Mouse (Mus musculus) thymus, adult 2 months (tissue): Measurements from ENCODE around the gene Gm37240. TPM values are rescaled to one million over a fixed set of nuclear protein-coding genes. Genes with fewer than 3 reads are reported as not detected.

Source experiments
- DNase-seq: peaks from one replicate; pipeline ENCODE4 v3.0.0; 2021
- H3K27ac ChIP-seq: fragments of 200-500 bp; 2 replicates; pipeline ENCODE4 v1.5.1; 2012; ENCODE audit warnings: low read length, control low read depth; ENCODE audit not compliant: control insufficient read depth, insufficient read depth
- H3K27me3 ChIP-seq: fragments of 200-500 bp; 2 replicates; pipeline ENCODE4 v1.6.1; 2012; ENCODE audit warnings: mild to moderate bottlenecking, low read length, moderate library complexity, mixed read lengths; ENCODE audit not compliant: control insufficient read depth, insufficient read depth
- H3K36me3 ChIP-seq: fragments of 200-500 bp; 2 replicates; pipeline ENCODE4 v1.6.1; 2012; ENCODE audit warnings: mild to moderate bottlenecking, low read length, moderate library complexity; ENCODE audit not compliant: control insufficient read depth, insufficient read depth
- H3K4me1 ChIP-seq: fragments of 200-500 bp; replicated peaks from 2 replicates; pipeline ENCODE4 v1.6.1; 2012; ENCODE audit warnings: low read length; ENCODE audit not compliant: control insufficient read depth, insufficient read depth
- H3K4me3 ChIP-seq: fragments of 200-500 bp; 2 replicates; pipeline ENCODE4 v1.5.1; 2012; ENCODE audit warnings: mild to moderate bottlenecking, low read length, control low read depth, moderate library complexity; ENCODE audit not compliant: control insufficient read depth, insufficient read depth
- CTCF ChIP-seq: fragments of 200-500 bp; IDR thresholded peaks from 2 replicates; pipeline ENCODE4 v1.5.1; 2012; ENCODE audit warnings: mild to moderate bottlenecking, control low read depth, low read length, moderate library complexity, borderline replicate concordance; ENCODE audit not compliant: control insufficient read depth, poor library complexity, insufficient read depth; ENCODE audit errors: extremely low read depth
- POLR2A ChIP-seq: fragments of 200-500 bp; IDR thresholded peaks from 2 replicates; pipeline ENCODE4 v1.6.1; 2012; ENCODE audit warnings: mild to moderate bottlenecking, low read length, control low read depth, moderate library complexity; ENCODE audit not compliant: control insufficient read depth, poor library complexity, insufficient read depth; ENCODE audit errors: extremely low read depth
- WGBS: fragments of 180-500 bp; shearing (Covaris S2); methylation state at CpG from one replicate; pipeline ENCODE4 v1.1.7; 2018; 5-methylcytosine and 5-hydroxymethylcytosine counted together
- polyA plus RNA-seq: library from polyadenylated mRNA; depleted of rRNA; stranded (reverse); fragments of >200 nt; gene quantifications from 2 replicates; pipeline ENCODE4 v1.2.3, GENCODE M21; 2012

The Gm37240 gene
- polyA plus RNA-seq, 1 experiment: 7.0 TPM

- no peak for TF ChIP-seq POLR2A
- no peak for TF ChIP-seq CTCF
- Histone ChIP-seq H3K27me3 (no peaks in the 10 kb centered on the region), H3K36me3 (no peaks in the 10 kb centered on the region), H3K4me1 (peaks cover 10% of the 10 kb centered on the region), H3K4me3 (no peak overlapping the region), H3K27ac (peak overlapping the region; percentile 65)
- DNase-seq: no peak
- 15% methylated on average over 6 of the region's 6 CpGs for WGBS
Measured at GRCm38 (mm10) chr3:84770518-84770917, 1116.8 kb downstream of the Gm37240 start.

- Histone ChIP-seq H3K36me3 (no peaks in the 10 kb centered on the region), H3K27me3 (no peaks in the 10 kb centered on the region), H3K4me3 (no peak overlapping the region), H3K4me1 (peaks cover 10% of the 10 kb centered on the region), H3K27ac (no peak overlapping the region)
- WGBS: 78% methylated on average over 6 of the region's 6 CpGs
- no peak for TF ChIP-seq POLR2A
- no peak for TF ChIP-seq CTCF
- DNase-seq: no peak
Measured at GRCm38 (mm10) chr3:84769411-84769810, 1117.9 kb downstream of the Gm37240 start.

GRCm38 (mm10) chr3:84768940-84769339 lies 1118.4 kb downstream of the Gm37240 start:
- WGBS: 89% methylated on average over 4 of the region's 4 CpGs
- H3K4me3 ChIP-seq: no peak overlapping the region
- no peaks in the 10 kb centered on the region for H3K36me3 ChIP-seq
- H3K27me3 ChIP-seq: no peaks in the 10 kb centered on the region
- no peak for DNase-seq
- TF ChIP-seq CTCF: no peak
- no peak for TF ChIP-seq POLR2A
- H3K4me1 ChIP-seq: peaks cover 10% of the 10 kb centered on the region
- H3K27ac ChIP-seq: no peak overlapping the region

GRCm38 (mm10) chr3:84753816-84754215 lies 1133.5 kb downstream of the Gm37240 start:
- Histone ChIP-seq H3K4me1 (peaks cover 21% of the 10 kb centered on the region), H3K27me3 (no peaks in the 10 kb centered on the region), H3K4me3 (no peak overlapping the region), H3K27ac (peak overlapping the region; percentile 42; the same call in 1 of the 2 replicates), H3K36me3 (no peaks in the 10 kb centered on the region)
- TF ChIP-seq CTCF (no peak), POLR2A (no peak)
- 20% methylated on average over 2 of the region's 2 CpGs for WGBS
- no peak for DNase-seq

- peak; percentile 42 for DNase-seq
- H3K4me3 ChIP-seq: no peak overlapping the region
- TF ChIP-seq POLR2A: no peak
- no peak for TF ChIP-seq CTCF
- H3K36me3 ChIP-seq: no peaks in the 10 kb centered on the region
- under 1% methylated on average over 5 of the region's 5 CpGs for WGBS
- H3K27me3 ChIP-seq: no peaks in the 10 kb centered on the region
- no peak overlapping the region for H3K27ac ChIP-seq
- H3K4me1 ChIP-seq: peaks cover 16% of the 10 kb centered on the region
Measured at GRCm38 (mm10) chr3:84749222-84749621, 1138.1 kb downstream of the Gm37240 start.

GRCm38 (mm10) chr3:84748139-84748538 lies 1139.2 kb downstream of the Gm37240 start:
- Histone ChIP-seq H3K4me3 (no peak overlapping the region), H3K27me3 (no peaks in the 10 kb centered on the region), H3K4me1 (peaks cover 10% of the 10 kb centered on the region), H3K27ac (no peak overlapping the region), H3K36me3 (no peaks in the 10 kb centered on the region)
- WGBS: 95% methylated on average over 5 of the region's 5 CpGs
- no peak for DNase-seq
- TF ChIP-seq POLR2A: no peak
- TF ChIP-seq CTCF: no peak

GRCm38 (mm10) chr3:84745537-84746189 lies 1141.7 kb downstream of the Gm37240 start:
- whole genome bisulfite sequencing: 82% methylated on average over 18 of the region's 18 CpGs
- no peak for TF ChIP-seq POLR2A
- no peak for TF ChIP-seq CTCF
- Histone ChIP-seq H3K4me1 (peaks cover 3% of the 10 kb centered on the region), H3K4me3 (no peak overlapping the region), H3K27ac (no peak overlapping the region), H3K27me3 (no peaks in the 10 kb centered on the region), H3K36me3 (no peaks in the 10 kb centered on the region)
- DNase-seq: no peak
